Mouse (Mus musculus) lung, embryonic 15.5 days (tissue): ENCODE measurements around the gene Slc25a23. TPM values are rescaled to one million over a fixed set of nuclear protein-coding genes. Genes with fewer than 3 reads are reported as not detected.

Source experiments
- ATAC-seq: fragments of 200-750 bp; cut with Nextera tagmentation; 2 replicates; pipeline ENCODE4 v1.8.0; 2017; ENCODE audit warnings: moderate number of reproducible peaks, borderline replicate concordance; ENCODE audit not compliant: low FRiP score, low TSS enrichment; ENCODE audit errors: extremely low read depth
- H3K27ac ChIP-seq: fragments of 300-500 bp; sonication (generic); 2 replicates; pipeline ENCODE4 v1.5.1; 2015; ENCODE audit warnings: moderate library complexity, mild to moderate bottlenecking, inconsistent platforms
- H3K27me3 ChIP-seq: fragments of 300-500 bp; sonication (generic); 2 replicates; pipeline ENCODE4 v1.6.1; 2015; ENCODE audit warnings: inconsistent platforms
- H3K36me3 ChIP-seq: fragments of 300-500 bp; sonication (generic); 2 replicates; pipeline ENCODE4 v1.6.1; 2015; ENCODE audit warnings: inconsistent platforms
- H3K4me1 ChIP-seq: fragments of 300-500 bp; sonication (generic); 2 replicates; pipeline ENCODE4 v1.6.1; 2015; ENCODE audit warnings: inconsistent platforms
- H3K4me2 ChIP-seq: fragments of 300-500 bp; sonication (generic); 2 replicates; pipeline ENCODE4 v1.6.1; 2015; ENCODE audit warnings: inconsistent platforms, mild to moderate bottlenecking, moderate library complexity
- H3K4me3 ChIP-seq: fragments of 300-500 bp; sonication (generic); 2 replicates; pipeline ENCODE4 v1.5.1; 2015; ENCODE audit warnings: mild to moderate bottlenecking, inconsistent platforms
- H3K9ac ChIP-seq: fragments of 300-500 bp; sonication (generic); 2 replicates; pipeline ENCODE4 v1.6.1; 2015; ENCODE audit warnings: inconsistent platforms
- H3K9me3 ChIP-seq: fragments of 300-500 bp; sonication (generic); 2 replicates; pipeline ENCODE4 v1.6.1; 2016; ENCODE audit warnings: inconsistent platforms
- WGBS: fragments of 180-500 bp; shearing (Covaris S2); methylation state at CpG from one replicate; pipeline ENCODE4 v1.1.7; 2015; 5-methylcytosine and 5-hydroxymethylcytosine counted together
- polyA plus RNA-seq: library from polyadenylated mRNA; unstranded; fragments of >200 nt; fragmentation: Nextera tagmentation; extraction: Ambion mirVana; gene quantifications from 2 replicates; pipeline ENCODE4 v1.2.1, GENCODE M21; 2015

Slc25a23 gene
- polyA plus RNA-seq, 1 experiment from 2014 or later, result 9.5 TPM

- ATAC-seq, result no peak
- Histone ChIP-seq H3K9ac (no peak overlapping the region), H3K4me3 (no peak overlapping the region), H3K36me3 (peaks cover 61% of the 10 kb centered on the region), H3K4me2 (no peak overlapping the region), H3K9me3 (no peaks in the 10 kb centered on the region), H3K4me1 (peaks cover 15% of the 10 kb centered on the region), H3K27ac (no peak overlapping the region), H3K27me3 (no peaks in the 10 kb centered on the region)
- WGBS, result 89% methylated on average over 13 of the region's 13 CpGs
Observed at GRCm38 (mm10) chr17:57007137-57007905, 52.3 kb downstream of the Slc25a23 start.

GRCm38 (mm10) chr17:57003994-57004393 lies 55.7 kb downstream of the Slc25a23 start:
- Histone ChIP-seq H3K4me1 (no peaks in the 10 kb centered on the region), H3K27me3 (no peaks in the 10 kb centered on the region), H3K9me3 (no peaks in the 10 kb centered on the region), H3K9ac (no peak overlapping the region), H3K4me3 (no peak overlapping the region), H3K36me3 (peaks cover 67% of the 10 kb centered on the region), H3K4me2 (no peak overlapping the region), H3K27ac (no peak overlapping the region)
- ATAC-seq, result no peak
- WGBS, result 86% methylated on average over 7 of the region's 7 CpGs

- no peak for ATAC-seq
- H3K4me1 ChIP-seq, result peaks cover 9% of the 10 kb centered on the region
- WGBS, result 51% methylated on average over 8 of the region's 8 CpGs
- no peak overlapping the region for H3K4me2 ChIP-seq
- H3K27ac ChIP-seq, result no peak overlapping the region
- no peaks in the 10 kb centered on the region for H3K9me3 ChIP-seq
- no peak overlapping the region for H3K9ac ChIP-seq
- H3K27me3 ChIP-seq, result no peaks in the 10 kb centered on the region
- no peak overlapping the region for H3K4me3 ChIP-seq
- peaks cover 41% of the 10 kb centered on the region for H3K36me3 ChIP-seq
Observed at GRCm38 (mm10) chr17:57001228-57001627, 58.4 kb downstream of the Slc25a23 start.

- H3K27me3 ChIP-seq, result no peaks in the 10 kb centered on the region
- 83% methylated on average over 9 of the region's 9 CpGs for WGBS
- no peak within 1 kb of the TSS for H3K4me3 ChIP-seq
- no peaks in the 10 kb centered on the region for H3K9me3 ChIP-seq
- H3K9ac ChIP-seq, result no peak within 1 kb of the TSS
- peaks cover 42% of the 10 kb centered on the region for H3K36me3 ChIP-seq
- H3K4me1 ChIP-seq, result peaks cover 9% of the 10 kb centered on the region
- H3K27ac ChIP-seq, result no peak within 1 kb of the TSS
- ATAC-seq, result no peak
- no peak within 1 kb of the TSS for H3K4me2 ChIP-seq
Observed at GRCm38 (mm10) chr17:56999968-57000609, 59.6 kb downstream of the Slc25a23 start, which contains the start of gene Pspn. Gene Pspn, minus strand, starts transcription at chr17:57000018.

- no peak for ATAC-seq
- Histone ChIP-seq H3K9me3 (no peaks in the 10 kb centered on the region), H3K27ac (no peak overlapping the region), H3K4me3 (no peak overlapping the region), H3K9ac (no peak overlapping the region), H3K4me2 (no peak overlapping the region), H3K4me1 (peaks cover 9% of the 10 kb centered on the region), H3K27me3 (no peaks in the 10 kb centered on the region), H3K36me3 (peaks cover 44% of the 10 kb centered on the region)
- whole genome bisulfite sequencing, result 88% methylated on average over 9 of the region's 9 CpGs
Observed at GRCm38 (mm10) chr17:56999414-56999813, 60.2 kb downstream of the Slc25a23 start.

GRCm38 (mm10) chr17:56997029-56997667 lies 62.5 kb downstream of the Slc25a23 start, which contains the start of gene Alkbh7:
Gene Alkbh7, plus strand, starts transcription at chr17:56997339.
- Histone ChIP-seq H3K36me3 (peaks cover 45% of the 10 kb centered on the region), H3K4me1 (peaks cover 9% of the 10 kb centered on the region), H3K27me3 (no peaks in the 10 kb centered on the region), H3K9ac (peak within 1 kb of the TSS; percentile 69), H3K4me3 (peak within 1 kb of the TSS; percentile 83), H3K4me2 (peak within 1 kb of the TSS; percentile 79), H3K27ac (peak within 1 kb of the TSS; percentile 63), H3K9me3 (no peaks in the 10 kb centered on the region)
- ATAC-seq, result peak; percentile 98
- under 1% methylated on average over 38 of the region's 38 CpGs for WGBS

GRCm38 (mm10) chr17:56996506-56996905 lies 63.2 kb downstream of the Slc25a23 start:
- H3K4me2 ChIP-seq, result peak overlapping the region; percentile 79; the same call in 1 of the 2 replicates
- no peaks in the 10 kb centered on the region for H3K9me3 ChIP-seq
- H3K9ac ChIP-seq, result no peak overlapping the region
- ATAC-seq, result no peak
- peaks cover 45% of the 10 kb centered on the region for H3K36me3 ChIP-seq
- H3K4me1 ChIP-seq, result peaks cover 9% of the 10 kb centered on the region
- no peak overlapping the region for H3K27ac ChIP-seq
- peak overlapping the region; percentile 83; the same call in 1 of the 2 replicates for H3K4me3 ChIP-seq
- no peaks in the 10 kb centered on the region for H3K27me3 ChIP-seq
- WGBS, result 70% methylated on average over 2 of the region's 2 CpGs

GRCm38 (mm10) chr17:56995046-56995445 lies 64.6 kb downstream of the Slc25a23 start:
- H3K27me3 ChIP-seq, result no peaks in the 10 kb centered on the region
- H3K9ac ChIP-seq, result no peak overlapping the region
- no peak overlapping the region for H3K4me3 ChIP-seq
- peaks cover 16% of the 10 kb centered on the region for H3K4me1 ChIP-seq
- no peak overlapping the region for H3K4me2 ChIP-seq
- no peak overlapping the region for H3K27ac ChIP-seq
- H3K9me3 ChIP-seq, result no peaks in the 10 kb centered on the region
- peaks cover 45% of the 10 kb centered on the region for H3K36me3 ChIP-seq
- 86% methylated on average over 8 of the region's 8 CpGs for WGBS
- no peak for ATAC-seq

Other genes starting within 250 kb of the Slc25a23 start
- 5.2 and 6.0 TPM in 2 replicates for gene Rfx2, start 228.8 kb downstream of the Slc25a23 start, polyA plus RNA-seq
- not detected in 2 replicates for gene Acsbg2, start 185.4 kb downstream of the Slc25a23 start, polyA plus RNA-seq
- 0.23 and 0.35 TPM in 2 replicates for gene 1700061G19Rik, start 184.4 kb downstream of the Slc25a23 start, polyA plus RNA-seq
- gene Mllt1, start 124.4 kb downstream of the Slc25a23 start, polyA plus RNA-seq, result 50.0 and 53.2 TPM in 2 replicates
- gene Acer1, start 77.7 kb downstream of the Slc25a23 start, polyA plus RNA-seq, result not detected in 2 replicates
- 135 and 136 TPM in 2 replicates for gene Clpp, start 69.6 kb downstream of the Slc25a23 start, polyA plus RNA-seq
- gene Alkbh7, start 62.5 kb downstream of the Slc25a23 start, polyA plus RNA-seq, result 40.0 and 40.5 TPM in 2 replicates
- gene Pspn, start 59.8 kb downstream of the Slc25a23 start, polyA plus RNA-seq, result 0.78 TPM in 1 of 2 replicates, not detected in the other
- 56.7 and 63.3 TPM in 2 replicates for gene Gtf2f1, start 48.6 kb downstream of the Slc25a23 start, polyA plus RNA-seq
- gene Gm17949, start 48.4 kb downstream of the Slc25a23 start, polyA plus RNA-seq, result 0.26 and 0.50 TPM in 2 replicates
- 42.1 and 44.1 TPM in 2 replicates for gene Khsrp, start 28.3 kb downstream of the Slc25a23 start, polyA plus RNA-seq
- gene Slc25a41, start 18.2 kb downstream of the Slc25a23 start, polyA plus RNA-seq, result 0.12 TPM in 1 of 2 replicates, not detected in the other
- 55.3 and 57.0 TPM in 2 replicates for gene Crb3, start 758 bp downstream of the Slc25a23 start, polyA plus RNA-seq
- 4.8 and 5.6 TPM in 2 replicates for gene Dennd1c, start 18.7 kb upstream of the Slc25a23 start, polyA plus RNA-seq
- gene Tubb4a, start 27.9 kb upstream of the Slc25a23 start, polyA plus RNA-seq, result 16.4 and 17.5 TPM in 2 replicates
- 8.6 and 10.4 TPM in 2 replicates for gene Tnfsf9, start 45.5 kb upstream of the Slc25a23 start, polyA plus RNA-seq
- gene Cd70, start 89.9 kb upstream of the Slc25a23 start, polyA plus RNA-seq, result not detected in 2 replicates
- 0.33 and 0.36 TPM in 2 replicates for gene Tnfsf14, start 134.3 kb upstream of the Slc25a23 start, polyA plus RNA-seq
- gene C3, start 168.3 kb upstream of the Slc25a23 start, polyA plus RNA-seq, result 2.5 and 3.7 TPM in 2 replicates
- gene Gpr108, start 188.6 kb upstream of the Slc25a23 start, polyA plus RNA-seq, result 33.1 and 37.3 TPM in 2 replicates
- gene Trip10, start 189.6 kb upstream of the Slc25a23 start, polyA plus RNA-seq, result 49.0 TPM in 2 replicates
- gene Vav1, start 219.2 kb upstream of the Slc25a23 start, polyA plus RNA-seq, result 3.2 and 6.1 TPM in 2 replicates